ENCODE assay signal across 28 mouse cellular contexts in genomic region chr14:78630923-78631875, GRCm38 (mm10).
DNase-seq lines count a peak whose midpoint lies in the region; ATAC-seq and TF ChIP-seq lines count a peak whose summit lies in the region.
"Had no signal": no experiment of that assay in that cellular context is flagged by ENCODE, and none has a peak within 500 bp of the region (broad histone marks: within the 10 kb centered on the region; RNA-seq: fewer than 3 reads in every experiment).

No protein-coding gene starts in this region.

- no peak overlapping the region for H3K27ac ChIP-seq in lung, embryonic 16.5 days (ENCODE audit: low read length)
- no peak overlapping the region for H3K27ac ChIP-seq in lung, postnatal 0 days (ENCODE audit: low read length)
- H3K27ac ChIP-seq in bone marrow, adult 2 months (ENCODE audit: control insufficient read depth, insufficient read depth, low read depth, low read length, poor library complexity): peak overlapping the region; percentile 55; the same call in 1 of the 2 replicates
- no peak overlapping the region for H3K27ac ChIP-seq in kidney, embryonic 14.5 days (ENCODE audit: low read depth, low read length)
- no peak overlapping the region for H3K27ac ChIP-seq in intestine, embryonic 15.5 days
- H3K27ac ChIP-seq: forebrain, embryonic 13.5 days; hindbrain, embryonic 15.5 days; limb, embryonic 12.5 days; liver, embryonic 15.5 days; midbrain, embryonic 13.5 days; neural tube, embryonic 15.5 days had no signal

- no peak for TF ChIP-seq CTCF in lung, postnatal 0 days (IDR thresholded peaks at IDR 0.05)
- no peak for TF ChIP-seq CTCF in bone marrow, adult 2 months (IDR thresholded peaks at IDR 0.05; ENCODE audit: control insufficient read depth, insufficient read depth, low read length)

- no peak overlapping the region for H3K9ac ChIP-seq in lung, embryonic 16.5 days (ENCODE audit: low read length)
- H3K9ac ChIP-seq in lung, postnatal 0 days (replicated peaks; ENCODE audit: low read depth): no peak overlapping the region
- H3K9ac ChIP-seq in kidney, embryonic 14.5 days (ENCODE audit: low read depth, low read length): no peak overlapping the region
- H3K9ac ChIP-seq in intestine, embryonic 15.5 days: no peak overlapping the region
- H3K9ac ChIP-seq: forebrain, embryonic 13.5 days; heart, embryonic 12.5 days; hindbrain, embryonic 15.5 days; limb, embryonic 12.5 days; liver, embryonic 15.5 days; lung, embryonic 14.5 days; midbrain, embryonic 13.5 days; neural tube, embryonic 15.5 days had no signal

- DNase-seq in lung, postnatal 0 days (ENCODE audit: low spot score): no peak
- DNase-seq in thymus, postnatal 0 days (ENCODE audit: low spot score): peak; percentile 84
- DNase-seq in thymus, postnatal 4 days: peak; percentile 53
- DNase-seq: adrenal gland, adult 2 months; adrenal gland, postnatal 36 days; cerebellum, adult 9-10 months; cerebellum, postnatal 36 days; gastrocnemius, postnatal 10 days; heart, postnatal 10 days; kidney, adult 8-10 months; kidney, postnatal 10 days; layer of hippocampus, adult 9-11 months; lung, embryonic 14.5 days; lung, postnatal 36 days; retina, postnatal 1 day; right cerebral cortex, postnatal 14 days had no signal

- no peak for TF ChIP-seq POLR2A in bone marrow, adult 2 months (IDR thresholded peaks at IDR 0.05; ENCODE audit: borderline replicate concordance, control insufficient read depth, low read depth, low read length)

- H3K4me3 ChIP-seq in lung, embryonic 16.5 days (ENCODE audit: low read length): no peak overlapping the region
- H3K4me3 ChIP-seq in lung, postnatal 0 days (ENCODE audit: low read depth, low read length): no peak overlapping the region
- H3K4me3 ChIP-seq in bone marrow, adult 2 months (replicated peaks; ENCODE audit: control insufficient read depth, low read depth, low read length): no peak overlapping the region
- H3K4me3 ChIP-seq in kidney, embryonic 14.5 days (ENCODE audit: low read length): no peak overlapping the region
- no peak overlapping the region for H3K4me3 ChIP-seq in intestine, embryonic 15.5 days (replicated peaks)
- H3K4me3 ChIP-seq: forebrain, embryonic 13.5 days; heart, embryonic 12.5 days; hindbrain, embryonic 15.5 days; limb, embryonic 12.5 days; liver, embryonic 15.5 days; midbrain, embryonic 13.5 days; neural tube, embryonic 15.5 days had no signal

- WGBS in lung, embryonic 16.5 days: 85% methylated on average over 4 of the region's 4 CpGs
- WGBS in lung, postnatal 0 days: 86% methylated on average over 4 of the region's 4 CpGs
- WGBS in bone marrow, adult 2 months: 44% methylated on average over 4 of the region's 4 CpGs
- 94% methylated on average over 4 of the region's 4 CpGs for WGBS in kidney, embryonic 14.5 days
- WGBS in intestine, embryonic 15.5 days: 91% methylated on average over 4 of the region's 4 CpGs

- no peaks in the 10 kb centered on the region for H3K27me3 ChIP-seq in lung, embryonic 16.5 days (ENCODE audit: control insufficient read depth, insufficient read depth, low read depth, low read length)
- H3K27me3 ChIP-seq in lung, postnatal 0 days (replicated peaks; ENCODE audit: insufficient read depth, low read length): no peaks in the 10 kb centered on the region
- no peaks in the 10 kb centered on the region for H3K27me3 ChIP-seq in kidney, embryonic 14.5 days (ENCODE audit: control insufficient read depth, insufficient read depth, low read length)
- H3K27me3 ChIP-seq in intestine, embryonic 15.5 days (replicated peaks): no peaks in the 10 kb centered on the region
- H3K27me3 ChIP-seq: forebrain, embryonic 13.5 days; heart, embryonic 12.5 days; hindbrain, embryonic 15.5 days; limb, embryonic 12.5 days; liver, embryonic 15.5 days; midbrain, embryonic 13.5 days; neural tube, embryonic 15.5 days had no signal

- H3K36me3 ChIP-seq in lung, embryonic 16.5 days (ENCODE audit: control insufficient read depth, insufficient read depth, low read length): no peaks in the 10 kb centered on the region
- no peaks in the 10 kb centered on the region for H3K36me3 ChIP-seq in lung, postnatal 0 days (ENCODE audit: insufficient read depth, low read length)
- no peaks in the 10 kb centered on the region for H3K36me3 ChIP-seq in kidney, embryonic 14.5 days (ENCODE audit: control insufficient read depth, insufficient read depth, low read length)
- H3K36me3 ChIP-seq in intestine, embryonic 15.5 days: no peaks in the 10 kb centered on the region
- H3K36me3 ChIP-seq: hindbrain, embryonic 15.5 days; limb, embryonic 12.5 days; liver, embryonic 15.5 days; midbrain, embryonic 13.5 days; neural tube, embryonic 15.5 days had no signal

- no peak for TF ChIP-seq EP300 in lung, postnatal 0 days (IDR thresholded peaks at IDR 0.05)

- 0 out of 2 replicates have a peak, but pooled peaks have one; percentile 28 for ATAC-seq in lung, embryonic 16.5 days (ENCODE audit: low read depth)
- no peak for ATAC-seq in lung, postnatal 0 days
- ATAC-seq in kidney, embryonic 14.5 days (ENCODE audit: low FRiP score, low TSS enrichment): no peak
- ATAC-seq in intestine, embryonic 15.5 days: no peak
- ATAC-seq: CD4-positive, CD25-positive, alpha-beta regulatory T cell, adult 4 months; forebrain, embryonic 13.5 days; midbrain, embryonic 13.5 days had no signal

- no peaks in the 10 kb centered on the region for H3K9me3 ChIP-seq in lung, embryonic 16.5 days (ENCODE audit: control insufficient read depth, low read length)
- H3K9me3 ChIP-seq in lung, postnatal 0 days (ENCODE audit: low read length): no peaks in the 10 kb centered on the region
- no peaks in the 10 kb centered on the region for H3K9me3 ChIP-seq in kidney, embryonic 14.5 days (ENCODE audit: control insufficient read depth, low read length)
- H3K9me3 ChIP-seq in intestine, embryonic 15.5 days: no peaks in the 10 kb centered on the region
- H3K9me3 ChIP-seq: forebrain, embryonic 13.5 days; heart, embryonic 12.5 days; hindbrain, embryonic 15.5 days; limb, embryonic 12.5 days; liver, embryonic 15.5 days; midbrain, embryonic 13.5 days; neural tube, embryonic 15.5 days had no signal

- no peaks in the 10 kb centered on the region for H3K4me1 ChIP-seq in lung, embryonic 16.5 days (replicated peaks; ENCODE audit: control insufficient read depth, insufficient read depth, low read length)
- no peaks in the 10 kb centered on the region for H3K4me1 ChIP-seq in lung, postnatal 0 days (ENCODE audit: insufficient read depth, low read depth, low read length)
- H3K4me1 ChIP-seq in bone marrow, adult 2 months (ENCODE audit: control insufficient read depth, insufficient read depth, low read length): peaks cover 1% of the 10 kb centered on the region
- H3K4me1 ChIP-seq in kidney, embryonic 14.5 days (ENCODE audit: control insufficient read depth, insufficient read depth, low read length): no peaks in the 10 kb centered on the region
- H3K4me1 ChIP-seq in intestine, embryonic 15.5 days (replicated peaks): no peaks in the 10 kb centered on the region
- H3K4me1 ChIP-seq: heart, embryonic 12.5 days; hindbrain, embryonic 15.5 days; liver, embryonic 15.5 days; midbrain, embryonic 13.5 days had no signal

- no peak overlapping the region for H3K4me2 ChIP-seq in lung, embryonic 16.5 days (ENCODE audit: low read depth, low read length)
- no peak overlapping the region for H3K4me2 ChIP-seq in lung, postnatal 0 days (replicated peaks; ENCODE audit: low read depth, low read length)
- H3K4me2 ChIP-seq in kidney, embryonic 14.5 days (replicated peaks; ENCODE audit: low read depth, low read length): no peak overlapping the region
- H3K4me2 ChIP-seq in intestine, embryonic 15.5 days (replicated peaks): no peak overlapping the region
- H3K4me2 ChIP-seq: forebrain, embryonic 13.5 days; heart, embryonic 12.5 days; hindbrain, embryonic 15.5 days; limb, embryonic 12.5 days; liver, embryonic 15.5 days; lung, embryonic 14.5 days; midbrain, embryonic 13.5 days; neural tube, embryonic 15.5 days had no signal
